Mouse (Mus musculus) kidney, adult 2 months (tissue): ENCODE results near the gene Smim4.

ENCODE experiments used
- CTCF ChIP-seq: fragments of 200-500 bp; conservative IDR thresholded peaks from 2 replicates; pipeline ENCODE4 v1.5.1; 2011; ENCODE audit warnings: low read depth, mild to moderate bottlenecking, control low read depth, low read length, moderate library complexity, mixed read lengths; ENCODE audit not compliant: insufficient read depth, insufficient read length
- POLR2A ChIP-seq: fragments of 200-500 bp; IDR thresholded peaks from one replicate; pipeline ENCODE4 v1.6.1; 2011; ENCODE audit warnings: low read depth, low read length, control low read depth

DNA sequence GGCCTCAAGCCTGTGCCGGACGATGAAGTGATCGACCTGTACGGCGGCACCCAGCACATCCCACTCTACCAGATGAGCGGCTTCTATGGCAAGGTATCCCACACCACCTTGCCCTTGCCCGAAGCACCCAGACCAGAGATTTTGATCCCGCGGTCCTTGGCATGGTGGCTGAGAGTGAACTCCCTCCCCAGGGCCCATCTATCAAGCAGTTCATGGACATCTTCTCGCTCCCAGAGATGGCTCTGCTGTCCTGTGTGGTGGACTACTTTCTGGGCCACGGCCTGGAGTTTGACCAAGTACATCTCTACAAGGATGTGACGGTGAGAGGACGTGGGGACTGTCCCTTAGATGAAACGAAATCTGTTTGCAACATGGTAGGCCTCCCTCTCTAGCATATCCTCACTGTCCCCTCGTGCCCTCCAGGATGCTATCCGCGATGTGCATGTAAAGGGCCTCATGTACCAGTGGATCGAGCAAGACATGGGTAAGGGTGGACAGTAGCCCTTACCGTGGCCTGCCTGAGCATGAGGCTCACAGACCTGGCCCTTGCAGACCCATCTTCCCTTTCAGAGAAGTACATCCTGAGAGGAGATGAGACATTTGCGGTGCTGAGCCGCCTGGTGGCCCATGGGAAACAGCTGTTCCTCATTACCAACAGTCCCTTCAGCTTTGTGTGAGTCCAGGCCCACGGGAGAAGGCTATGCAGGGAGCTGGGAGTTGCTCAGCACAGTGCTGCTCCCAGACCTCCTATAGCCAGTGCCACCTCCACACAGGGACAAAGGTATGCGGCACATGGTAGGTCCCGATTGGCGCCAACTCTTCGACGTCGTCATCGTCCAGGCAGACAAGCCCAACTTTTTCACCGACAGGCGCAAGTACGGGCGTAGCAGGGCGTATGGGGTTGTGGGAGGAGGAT lies 7.0 kb upstream of the Smim4 start:
- no peak for TF ChIP-seq POLR2A
- TF ChIP-seq CTCF = no peak
